Mouse (Mus musculus): ENCODE measurements at regions not wholly inside any gene's neighbourhood (a gene's known extent, or its start where the extent isn't known, plus 50 kb on each side); places are given as distances from the start of the nearest gene placed in this dataset.
"Not testable (repeated sequence)": the region's sequence is repeated elsewhere in the genome, so short reads cannot be mapped to it uniquely, and the experiment has no call there.

- DNase-seq, result no peak
- intact Hi-C loops (cut with DNase I), result no loop called here
These were observed 418.4 kb upstream of the Arrdc4 start for GRCm38 (mm10) chr7:69167456-69167855.

- intact Hi-C loops (cut with DNase I), result no loop called here
These were observed 412.9 kb upstream of the Arrdc4 start for GRCm38 (mm10) chr7:69161916-69162315.

DNA sequence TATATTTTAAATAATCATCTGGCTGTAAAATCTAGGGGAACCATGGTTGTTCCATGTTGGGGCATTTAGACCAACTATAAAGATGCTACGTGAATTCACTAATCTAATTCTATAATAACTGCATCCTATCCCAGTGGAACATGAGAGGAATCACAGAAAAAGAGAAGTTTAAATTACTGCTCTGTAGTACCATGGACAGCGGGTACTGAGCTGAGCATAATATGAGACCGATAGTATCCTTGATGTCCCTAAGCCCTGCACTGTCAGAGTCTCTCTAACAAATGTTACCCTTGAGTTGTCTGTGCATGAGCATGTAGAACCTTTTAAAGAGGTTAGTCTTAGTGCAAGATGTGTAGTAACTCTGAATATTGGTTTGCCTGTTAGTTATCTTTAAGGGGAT, 393.3 kb upstream of the Arrdc4 start:
- intact Hi-C loops (cut with DNase I), result no loop called here
- no peak for DNase-seq

More at GRCm38 (mm10) chr7:69161916-69162315, 412.9 kb upstream of the Arrdc4 start:
- no peak for DNase-seq

DNA sequence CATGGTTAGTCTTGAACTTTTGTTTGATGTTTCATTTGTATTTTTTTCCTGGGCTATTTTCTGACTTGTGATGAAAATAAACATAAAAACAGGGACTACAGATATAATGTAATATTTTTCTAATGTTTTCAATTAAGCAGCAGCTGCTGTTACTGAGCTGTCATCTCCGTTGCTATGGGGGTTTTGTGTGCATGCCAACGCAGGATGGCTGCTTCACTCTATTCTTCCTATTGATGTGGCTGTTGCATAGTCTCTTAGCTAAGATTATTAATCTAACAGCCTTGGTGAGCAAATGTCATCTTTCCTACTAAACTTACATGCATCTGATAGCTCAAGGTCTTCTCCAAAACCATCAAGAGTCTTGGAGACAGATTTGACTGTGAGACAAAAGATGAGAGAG, 384.4 kb upstream of the Arrdc4 start:
- intact Hi-C loops (cut with DNase I), result no loop called here
- no peak for DNase-seq

DNA sequence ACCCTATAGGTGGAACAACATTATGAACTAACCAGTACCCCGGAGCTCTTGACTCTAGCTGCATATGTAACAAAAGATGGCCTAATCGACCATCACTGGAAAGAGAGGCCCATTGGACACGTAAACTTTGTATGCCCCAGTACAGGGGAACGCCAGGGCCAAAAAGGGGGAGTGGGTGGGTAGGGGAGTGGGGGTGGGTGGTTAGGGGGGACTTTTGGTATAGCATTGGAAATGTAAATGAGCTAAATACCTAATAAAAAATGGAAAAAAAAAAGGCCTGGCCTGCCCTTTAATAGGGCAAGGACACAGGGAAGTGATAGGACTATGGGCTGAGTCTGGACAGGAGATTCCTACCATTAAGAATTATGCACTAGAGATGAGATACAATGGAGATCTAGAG, 352.7 kb upstream of the Arrdc4 start:
- intact Hi-C loops (cut with DNase I); DNase-seq: not testable (repeated sequence)

- intact Hi-C loops (cut with DNase I), result no loop called here
- no peak for DNase-seq
These were observed 348.6 kb upstream of the Arrdc4 start for GRCm38 (mm10) chr7:69097587-69098095.

- intact Hi-C loops (cut with DNase I), result no loop called here
- no peak for DNase-seq
These were observed 325.7 kb upstream of the Arrdc4 start for GRCm38 (mm10) chr7:69074780-69075179.

DNA sequence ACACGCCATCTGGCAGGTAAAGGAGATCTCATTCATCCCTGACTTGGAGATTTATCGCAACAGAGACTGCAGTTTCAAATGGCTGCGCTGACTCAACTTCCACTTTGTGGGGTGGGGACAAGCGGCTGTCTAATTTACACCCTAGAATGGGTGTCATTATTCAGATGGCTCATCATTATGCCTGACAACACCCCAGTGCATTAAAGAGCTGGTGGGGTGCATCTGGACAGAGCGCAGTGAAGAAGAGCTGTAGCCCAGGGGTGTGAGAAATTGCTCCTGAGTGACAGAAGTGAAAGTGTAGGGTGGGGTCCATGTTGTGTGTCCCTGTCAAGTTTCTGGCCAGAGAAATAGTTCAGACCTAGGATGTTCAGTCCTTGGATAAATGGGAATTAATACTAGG, 314.0 kb upstream of the Arrdc4 start:
- no peak for DNase-seq
- intact Hi-C loops (cut with DNase I), result no loop called here

GRCm38 (mm10) chr7:69062506-69062905, 313.5 kb upstream of the Arrdc4 start:
- intact Hi-C loops (cut with DNase I), result no loop called here
- DNase-seq, result no peak

GRCm38 (mm10) chr7:69062094-69062493, 313.1 kb upstream of the Arrdc4 start:
- intact Hi-C loops (cut with DNase I), result no loop called here
- DNase-seq, result no peak

DNA sequence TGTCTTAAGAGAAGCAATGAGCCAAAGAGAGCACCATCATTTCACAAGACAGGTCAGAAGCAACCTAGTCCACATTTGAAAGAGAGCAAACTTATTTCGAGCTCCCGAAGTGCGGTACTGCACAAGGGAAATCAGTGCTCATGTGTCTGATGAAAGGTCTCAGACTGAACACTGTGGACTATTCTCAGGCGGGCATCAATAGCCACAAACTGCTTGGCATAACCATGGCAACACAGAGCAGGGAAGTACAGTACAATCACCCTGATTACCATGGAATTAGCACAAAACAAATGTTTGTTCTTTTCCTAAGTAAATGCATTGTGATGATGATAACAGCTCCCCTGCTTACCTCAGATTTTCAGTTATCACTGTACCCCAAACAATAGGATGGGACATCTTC, 312.2 kb upstream of the Arrdc4 start:
- intact Hi-C loops (cut with DNase I), result no loop called here
- no peak for DNase-seq

DNA sequence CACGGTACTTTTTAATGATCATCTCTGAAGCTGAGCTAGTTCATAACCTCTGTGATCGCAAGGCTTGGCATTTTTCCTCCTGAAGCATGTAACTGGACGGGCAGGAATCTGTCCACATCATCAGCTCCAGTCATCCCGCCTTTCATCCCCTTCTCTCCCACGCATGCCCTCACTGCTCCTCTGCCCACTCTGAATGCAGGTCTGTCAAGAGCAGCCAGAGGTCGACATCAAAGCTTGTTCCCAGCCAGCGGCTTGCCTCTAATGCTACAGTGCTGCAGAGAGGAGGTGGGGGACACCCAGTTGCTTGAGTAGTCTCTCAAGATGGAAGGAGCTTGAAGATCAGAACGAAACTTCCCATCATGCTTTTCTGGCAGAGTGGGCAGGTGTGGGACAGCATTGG, 267.5 kb upstream of the Arrdc4 start:
- intact Hi-C loops (cut with DNase I), result no loop called here
- no peak for DNase-seq

DNA sequence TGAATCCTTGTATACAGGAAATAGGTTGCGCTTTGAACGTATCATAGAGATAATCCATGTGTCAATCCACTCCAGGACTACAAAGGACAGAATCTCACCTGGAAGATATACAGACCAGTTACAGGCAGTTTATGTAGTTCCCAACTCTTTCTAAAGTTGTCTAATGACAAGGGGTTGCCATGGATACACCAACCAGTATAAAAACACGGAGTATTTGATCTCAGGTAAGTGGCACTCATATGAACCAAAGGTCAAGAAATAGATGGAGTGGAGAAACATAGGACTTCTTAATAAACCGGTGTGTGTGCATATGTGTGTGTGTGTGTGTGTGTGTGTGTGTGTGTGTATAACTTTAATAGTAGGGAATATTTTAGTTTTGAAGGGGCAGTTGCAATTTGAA, 266.0 kb upstream of the Arrdc4 start:
- no peak for DNase-seq
- intact Hi-C loops (cut with DNase I), result no loop called here

DNA sequence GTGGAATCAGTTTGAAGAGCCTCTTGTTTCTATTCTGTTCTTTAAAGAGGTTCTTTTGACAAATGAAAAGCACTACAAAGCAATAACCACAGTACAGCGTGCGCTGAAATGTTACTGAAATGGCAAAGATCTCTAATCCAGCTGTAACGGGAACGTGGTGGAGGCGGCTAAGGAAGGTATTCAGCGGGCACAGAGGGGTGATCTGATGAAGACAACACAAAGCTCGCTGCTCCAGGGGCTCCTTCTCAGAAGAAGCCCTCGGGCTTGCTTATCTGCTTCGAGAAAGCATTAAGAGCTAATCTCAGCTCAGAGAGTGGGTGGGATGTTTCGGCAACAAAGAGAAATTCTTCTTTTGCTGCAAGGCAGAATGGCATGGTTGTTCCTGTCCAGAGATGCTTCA, 258.2 kb upstream of the Arrdc4 start:
- DNase-seq, result no peak
- intact Hi-C loops (cut with DNase I), result no loop called here

GRCm38 (mm10) chr7:68988061-68988460, 239.0 kb upstream of the Arrdc4 start:
- DNase-seq, result no peak
- intact Hi-C loops (cut with DNase I), result no loop called here

DNA sequence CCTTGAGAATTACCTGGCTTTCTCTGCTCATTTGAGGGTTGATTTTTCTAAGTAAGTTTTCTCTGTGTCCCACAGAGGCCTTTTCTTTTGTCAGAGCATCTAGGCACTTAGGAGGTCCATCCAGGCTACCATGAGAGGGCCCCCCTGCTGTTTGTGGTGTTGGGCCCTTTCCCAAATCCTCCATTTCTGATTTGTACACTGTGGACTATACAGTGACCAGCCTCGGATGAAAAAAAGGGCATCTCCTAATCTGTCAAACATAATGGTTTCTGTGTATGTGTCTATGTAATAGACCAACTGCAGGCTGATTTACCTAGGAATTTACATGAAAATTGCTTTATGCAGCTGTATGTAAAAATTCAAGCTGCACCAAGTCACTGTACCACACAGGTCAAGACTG, 234.9 kb upstream of the Arrdc4 start:
- no peak for DNase-seq
- intact Hi-C loops (cut with DNase I), result no loop called here

GRCm38 (mm10) chr7:68982914-68983502, 234.0 kb upstream of the Arrdc4 start:
- DNase-seq, result no peak
- intact Hi-C loops (cut with DNase I), result no loop called here

GRCm38 (mm10) chr7:68978576-68978975, 229.5 kb upstream of the Arrdc4 start:
- intact Hi-C loops (cut with DNase I), result loop anchor here (5.0 kb wide), 1 partner anchor 1354 kb away; no protein-coding TSS in a partner anchor
- DNase-seq, result no peak

GRCm38 (mm10) chr7:68976813-68977752, 228.0 kb upstream of the Arrdc4 start:
- no peak for DNase-seq
- intact Hi-C loops (cut with DNase I), result loop anchor here (5.0 kb wide), 1 partner anchor 1355 kb away; no protein-coding TSS in a partner anchor

DNA sequence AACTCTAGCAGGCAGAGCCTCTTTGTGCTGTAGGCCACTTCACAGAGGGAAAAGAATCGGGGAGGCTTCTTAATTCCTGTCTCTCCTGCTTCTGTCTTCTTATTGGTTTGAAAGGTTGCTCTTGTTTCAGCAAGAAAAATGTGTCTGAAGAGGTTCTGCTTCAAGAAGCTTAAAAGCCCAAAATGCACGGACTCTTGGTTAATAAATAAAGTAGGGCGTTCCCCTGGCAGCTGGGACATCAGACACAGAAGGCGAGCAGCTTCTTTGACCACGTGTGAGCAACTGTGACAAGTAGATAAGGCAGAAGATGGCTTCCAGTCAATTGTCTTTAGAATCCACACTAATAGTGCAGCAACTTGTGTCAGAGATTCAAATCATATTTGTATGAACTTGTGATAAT, 226.9 kb upstream of the Arrdc4 start:
- intact Hi-C loops (cut with DNase I), result loop anchor here (5.0 kb wide), 1 partner anchor 1356 kb away; no protein-coding TSS in a partner anchor
- no peak for DNase-seq

- DNase-seq, result no peak
- intact Hi-C loops (cut with DNase I), result loop anchor here (5.0 kb wide), 1 partner anchor 1357 kb away; no protein-coding TSS in a partner anchor
These were observed 226.5 kb upstream of the Arrdc4 start for GRCm38 (mm10) chr7:68975580-68975894.

All from heart, postnatal 36 days (tissue).